Mouse (Mus musculus): ENCODE data around the gene Lce1a1. TPM values are rescaled to one million over a fixed set of nuclear protein-coding genes. Genes with fewer than 3 reads are reported as not detected.
"Not testable (repeated sequence)": the region's sequence is repeated elsewhere in the genome, so short reads cannot be mapped to it uniquely, and the experiment has no call there.

Lce1a1 gene
- polyA plus RNA-seq (2017; shearing (Covaris generic)): not detected

DNA sequence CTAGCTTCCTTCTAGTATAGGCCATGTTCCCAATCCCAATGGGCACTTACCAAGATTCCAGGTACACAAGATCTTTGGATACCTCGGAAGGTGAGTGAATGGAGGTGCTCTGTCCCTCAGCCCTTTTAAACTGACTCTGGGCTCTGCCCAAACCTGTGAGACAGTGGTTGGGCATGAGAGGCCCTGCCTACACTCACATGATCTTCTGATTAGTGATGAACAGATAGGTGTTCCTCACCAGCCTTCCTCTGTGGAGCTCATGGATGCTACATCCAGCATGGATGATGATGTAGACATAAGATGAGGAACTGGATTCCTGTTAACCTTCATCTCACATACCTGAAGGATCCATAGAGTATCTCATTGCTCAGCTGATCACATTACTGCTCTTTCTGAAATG, at the start of gene Lce1a1:
Gene Lce1a1, minus strand, starts transcription at position 101 of the 400 bp plus-strand sequence.
- no peak for ATAC-seq

DNA sequence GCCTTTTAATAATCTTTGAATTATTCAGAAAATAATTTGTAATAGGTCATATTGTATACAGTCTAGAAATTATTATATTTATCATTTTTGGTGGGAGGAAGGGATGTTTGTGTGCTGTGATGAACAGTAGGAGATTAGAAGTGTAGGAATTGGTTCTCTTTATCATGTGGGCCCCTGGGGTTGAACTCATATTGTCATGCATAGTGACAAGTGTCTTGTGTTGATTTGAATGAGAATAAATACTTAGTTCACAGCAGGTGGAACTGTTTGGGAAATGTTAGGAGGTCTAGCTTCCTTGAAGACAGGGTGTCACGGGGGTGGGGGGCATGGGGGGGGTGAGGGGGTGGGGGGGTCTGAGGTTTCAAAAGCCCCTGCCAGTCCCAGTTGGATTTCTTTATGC, 46.5 kb upstream of the Lce1a1 start:
- ATAC-seq: no peak

DNA sequence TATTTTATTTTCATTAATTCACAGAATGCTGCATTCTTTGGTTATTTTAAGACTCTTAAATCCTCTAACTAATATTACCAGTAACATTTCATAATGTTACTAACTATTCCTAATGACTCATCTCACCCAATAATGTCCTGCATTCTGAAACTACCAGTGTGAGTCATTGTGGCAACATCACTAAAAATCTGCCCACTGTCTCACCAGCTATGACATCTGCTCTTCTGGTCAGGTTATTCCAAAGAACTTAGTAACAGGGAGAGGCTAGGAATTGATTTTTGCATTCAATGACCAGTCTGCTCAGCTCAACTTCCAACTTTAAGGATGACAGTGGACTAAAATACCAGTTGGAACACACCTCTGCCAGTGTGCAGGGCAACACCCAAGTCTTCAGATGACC, 43.6 kb upstream of the Lce1a1 start:
- no peak for ATAC-seq

DNA sequence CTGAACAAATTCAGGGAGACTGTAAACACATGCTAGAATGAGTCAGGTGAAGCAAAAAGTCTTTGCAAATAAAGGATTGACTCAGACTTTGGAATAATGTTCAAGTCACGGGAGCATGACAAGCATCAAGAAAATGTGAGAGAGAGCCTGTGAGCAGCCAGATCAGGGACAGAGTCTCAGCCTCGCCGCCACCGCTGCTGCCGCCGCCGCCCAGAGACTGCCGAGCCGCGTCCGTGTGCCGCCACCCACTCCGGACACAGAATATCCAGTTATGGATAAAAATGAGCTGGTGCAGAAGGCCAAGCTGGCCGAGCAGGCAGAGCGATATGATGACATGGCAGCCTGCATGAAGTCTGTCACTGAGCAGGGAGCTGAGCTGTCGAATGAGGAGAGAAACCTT, 41.0 kb upstream of the Lce1a1 start:
- ATAC-seq: not testable (repeated sequence)

DNA sequence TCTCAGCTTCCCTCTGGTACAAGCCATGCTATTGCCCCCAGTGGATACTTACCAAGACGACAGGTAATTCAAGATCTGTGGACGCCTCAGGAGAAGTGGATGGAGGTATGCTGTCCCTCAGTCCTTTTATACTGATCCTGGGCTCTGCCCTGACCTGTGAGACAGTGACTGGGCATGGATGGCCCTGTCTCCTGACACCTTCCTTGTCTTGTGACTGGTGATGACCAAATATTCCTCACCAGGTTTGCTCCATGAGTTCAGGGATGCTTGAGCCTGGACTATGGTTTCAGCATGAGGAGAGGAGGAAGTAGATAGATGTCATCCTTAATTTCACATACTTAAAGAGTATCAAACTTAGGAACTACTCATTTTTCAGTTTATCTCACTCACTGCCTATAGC, 39.0 kb upstream of the Lce1a1 start, which contains the start of gene Lce1d:
Gene Lce1d, minus strand, starts transcription at position 101 of the 400 bp plus-strand sequence.
- no peak for ATAC-seq

DNA sequence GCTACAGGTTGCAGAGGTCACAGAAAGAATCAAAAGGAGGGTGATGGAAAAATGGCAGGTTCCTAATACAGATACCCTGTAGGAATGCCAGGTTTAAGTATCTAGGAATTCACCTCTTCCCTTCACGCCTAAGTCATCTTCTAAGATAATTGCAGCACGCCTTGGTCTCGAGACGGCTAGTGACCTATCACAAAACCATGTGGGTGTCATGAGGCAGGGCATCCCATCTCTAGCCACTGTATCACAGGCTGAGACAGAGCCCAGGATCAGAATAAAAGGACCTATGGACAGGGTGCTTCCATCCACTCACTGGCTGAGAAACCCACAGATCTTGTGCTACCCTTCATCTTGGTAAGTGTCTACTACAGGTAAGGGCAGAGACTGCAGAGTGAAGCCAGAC, 30.8 kb upstream of the Lce1a1 start, which contains the start of gene Lce1c:
Gene Lce1c, plus strand, starts transcription at position 301 of the 400 bp plus-strand sequence.
- no peak for ATAC-seq

DNA sequence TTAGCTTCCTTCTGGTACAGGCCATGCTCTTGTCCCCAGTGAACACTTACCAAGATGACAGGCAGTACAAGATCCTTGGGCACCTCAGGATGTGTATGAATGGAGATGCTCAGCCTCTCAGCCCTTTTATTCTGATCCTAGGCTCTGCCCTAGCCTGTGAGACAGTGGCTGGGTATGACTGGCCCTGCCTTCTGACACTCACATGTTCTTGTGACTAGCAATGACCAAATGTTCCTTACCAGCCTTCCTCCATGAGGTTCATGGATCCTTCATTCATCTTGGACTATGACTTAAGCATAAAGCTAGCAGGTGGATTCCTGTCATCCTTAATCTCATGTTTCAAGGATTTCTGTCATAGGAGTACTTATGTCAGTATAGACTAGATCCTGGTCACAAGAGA, 22.1 kb upstream of the Lce1a1 start, which contains the start of gene Lce1a2:
Gene Lce1a2, minus strand, starts transcription at position 101 of the 400 bp plus-strand sequence.
- no peak for ATAC-seq

DNA sequence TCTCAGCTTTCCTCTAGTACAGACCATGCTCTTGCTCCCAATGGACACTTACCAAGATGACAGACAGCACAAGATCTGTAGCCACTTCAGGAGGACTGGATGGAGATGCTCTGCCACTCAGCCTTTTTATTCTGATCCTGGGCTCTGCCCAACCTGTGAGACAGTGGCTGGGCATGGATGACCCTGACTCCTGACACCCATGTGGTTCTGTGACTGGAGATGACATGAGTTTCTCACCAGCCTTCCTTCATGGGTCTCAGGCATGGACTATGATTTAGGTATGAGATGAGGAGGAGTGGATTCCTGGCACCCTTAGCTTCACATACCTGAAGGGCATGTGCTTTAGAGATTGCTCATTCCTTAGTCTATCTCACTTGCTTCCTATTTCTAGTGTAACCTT, 8.7 kb upstream of the Lce1a1 start, which contains the start of gene Lce1b:
Gene Lce1b, minus strand, starts transcription at position 101 of the 400 bp plus-strand sequence.
- ATAC-seq: no peak

DNA sequence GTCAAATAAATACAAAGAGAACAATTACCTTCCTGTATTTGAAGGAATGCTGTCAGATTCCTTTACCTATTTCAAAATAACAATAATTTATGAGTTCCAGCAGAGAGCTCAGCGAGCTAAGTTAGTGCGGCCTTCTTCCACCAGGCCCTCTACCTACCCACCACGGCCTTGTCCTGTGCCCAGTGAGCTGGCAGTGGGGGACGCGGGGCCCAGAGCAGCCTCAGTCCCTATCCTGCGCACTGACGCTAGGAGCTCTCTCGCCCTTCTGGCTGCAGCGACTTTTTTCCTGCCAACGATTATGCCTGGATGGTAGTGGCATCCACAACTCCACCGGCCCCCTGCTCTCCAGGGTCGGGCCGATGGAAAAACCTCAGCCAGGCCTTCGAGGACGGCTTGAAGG, 8.3 kb downstream of the Lce1a1 start:
- ATAC-seq: no peak

DNA sequence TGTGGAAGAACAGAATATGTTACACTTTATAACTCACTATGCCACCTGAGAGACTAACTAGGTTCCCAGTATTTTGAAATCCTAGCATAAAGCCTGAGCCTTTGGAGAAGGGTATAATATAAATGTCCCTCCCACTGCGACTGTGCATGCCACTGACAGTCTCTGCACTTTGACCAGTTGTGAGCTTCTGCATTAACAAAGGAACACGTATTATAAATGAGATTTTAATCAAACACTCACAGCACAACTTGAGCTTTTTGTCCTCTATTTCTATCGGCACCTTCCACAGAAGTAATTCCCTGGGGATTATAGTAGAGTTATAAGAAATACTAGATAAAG, 9.5 kb downstream of the Lce1a1 start:
- no peak for ATAC-seq

DNA sequence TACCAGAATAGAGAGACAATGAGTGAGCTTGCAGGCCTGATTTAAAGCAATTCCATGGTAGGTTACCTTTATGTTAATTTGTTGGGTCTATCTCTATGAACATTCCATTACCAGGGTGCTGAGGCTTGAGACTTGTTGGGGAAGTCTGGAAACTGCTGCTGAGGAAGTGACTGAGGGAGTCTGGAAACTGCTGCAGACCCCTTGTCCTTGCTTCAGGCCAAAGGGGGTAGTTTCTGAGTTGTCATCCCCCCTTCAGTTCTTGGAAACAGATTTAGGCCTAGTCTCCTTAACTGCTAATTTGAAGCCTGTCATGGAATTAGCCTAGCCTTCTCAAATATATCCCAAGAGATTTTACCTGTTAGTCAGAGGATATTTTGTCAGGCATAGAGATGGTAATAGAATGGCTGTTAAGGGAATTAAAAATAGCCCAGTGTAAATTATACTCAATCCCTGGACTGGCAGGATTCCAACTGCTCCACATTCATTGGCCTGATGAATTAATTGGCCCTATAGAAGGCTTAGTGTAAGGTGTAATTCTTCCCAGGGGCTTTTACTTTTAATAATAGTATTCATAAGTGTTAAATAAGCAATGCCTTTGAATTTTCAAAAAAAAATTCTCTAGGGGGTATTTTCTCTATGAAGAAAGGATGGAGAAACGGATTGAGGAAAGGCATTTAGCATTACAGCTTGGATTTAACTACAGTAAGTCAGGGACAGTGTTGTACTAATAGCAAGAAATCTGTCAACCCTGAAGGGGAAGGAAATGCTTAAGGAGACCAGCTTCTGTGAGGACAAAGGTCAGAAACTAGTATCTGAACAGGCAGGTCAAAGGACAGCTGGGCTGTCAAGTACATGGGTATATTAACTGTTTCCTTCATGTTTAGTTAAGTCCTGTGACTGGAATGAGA, 10.1 kb downstream of the Lce1a1 start:
- no peak for ATAC-seq

DNA sequence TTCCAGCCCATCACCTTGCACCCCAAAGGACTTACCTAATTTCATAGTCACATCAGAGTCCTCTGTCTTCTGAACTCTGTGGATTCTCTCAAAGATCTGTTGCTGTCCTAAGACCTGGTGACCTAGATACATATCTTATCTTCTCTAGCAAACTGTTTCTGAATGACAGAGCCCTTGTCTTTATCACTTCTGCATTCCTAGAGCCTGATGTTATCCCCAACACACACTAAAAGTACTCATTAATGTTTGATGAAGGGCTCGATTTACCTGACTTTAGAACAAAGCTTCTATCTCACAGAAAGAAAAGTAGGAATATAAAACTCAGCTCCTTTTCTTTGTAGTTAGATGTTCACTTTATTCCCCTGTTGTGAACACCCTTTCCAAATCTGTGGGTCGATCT, 26.5 kb downstream of the Lce1a1 start, which contains the start of gene Lce6a:
Gene Lce6a, minus strand, starts transcription at position 101 of the 400 bp plus-strand sequence.
- no peak for ATAC-seq

DNA sequence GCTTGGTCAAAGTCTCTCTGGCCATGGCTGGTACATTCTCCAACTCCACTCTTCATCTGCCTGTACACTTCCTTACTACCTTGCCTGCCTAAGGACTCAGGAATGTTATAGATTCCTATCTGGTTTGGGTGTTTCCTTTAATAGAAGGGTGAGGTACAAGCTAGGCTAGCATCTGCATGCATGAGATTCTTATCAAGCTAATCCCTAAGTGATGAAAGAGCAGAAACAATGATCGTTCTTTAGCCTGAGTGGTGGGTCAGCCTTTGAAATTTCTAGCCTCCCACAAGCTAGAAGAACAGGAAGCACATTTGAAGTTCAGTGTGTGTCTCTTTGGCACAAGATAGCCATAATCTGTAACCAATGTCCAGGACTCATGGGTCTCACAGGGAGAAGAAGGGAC, 38.3 kb downstream of the Lce1a1 start:
- ATAC-seq: no peak

DNA sequence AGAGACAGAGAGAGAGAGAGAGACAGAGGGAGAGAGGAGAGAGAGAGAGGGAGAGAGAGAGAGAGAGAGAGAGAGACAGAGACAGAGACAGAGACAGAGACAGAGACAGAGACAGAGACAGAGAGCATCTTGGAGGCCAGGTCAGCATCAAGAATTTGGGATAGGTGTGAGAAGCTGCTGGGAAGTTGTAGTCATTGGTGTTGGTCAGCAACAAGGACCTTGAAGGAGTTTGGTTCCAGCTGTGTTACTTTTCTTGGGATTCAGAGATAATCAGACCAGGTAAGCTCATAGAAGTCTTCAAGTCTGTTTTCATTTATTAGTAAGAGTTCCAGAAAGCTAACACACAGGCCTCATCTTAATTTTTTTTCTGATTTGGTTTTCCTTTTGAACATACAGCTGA, 40.7 kb downstream of the Lce1a1 start, which contains the start of gene 2210017I01Rik:
Gene 2210017I01Rik, minus strand, starts transcription at position 101 of the 400 bp plus-strand sequence.
- ATAC-seq: no peak

DNA sequence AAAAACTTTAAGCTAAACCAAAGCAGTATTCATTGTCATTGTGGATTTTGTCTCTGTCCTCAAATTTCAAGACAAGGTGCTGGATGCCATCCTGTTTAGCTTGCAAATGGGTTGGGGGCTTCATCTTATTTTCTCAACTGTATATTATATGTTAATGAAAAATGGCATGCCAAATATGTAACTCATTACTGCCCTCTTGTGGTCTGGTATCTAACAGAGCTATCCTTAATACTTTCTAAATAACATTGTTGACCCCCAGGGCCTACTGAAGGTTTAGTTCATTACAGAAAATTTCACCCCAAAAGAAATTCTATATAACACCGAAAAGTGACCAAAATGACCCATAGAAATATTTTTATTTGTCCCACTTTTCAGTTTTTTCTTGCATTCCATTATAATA, 45.9 kb downstream of the Lce1a1 start:
- no peak for ATAC-seq

DNA sequence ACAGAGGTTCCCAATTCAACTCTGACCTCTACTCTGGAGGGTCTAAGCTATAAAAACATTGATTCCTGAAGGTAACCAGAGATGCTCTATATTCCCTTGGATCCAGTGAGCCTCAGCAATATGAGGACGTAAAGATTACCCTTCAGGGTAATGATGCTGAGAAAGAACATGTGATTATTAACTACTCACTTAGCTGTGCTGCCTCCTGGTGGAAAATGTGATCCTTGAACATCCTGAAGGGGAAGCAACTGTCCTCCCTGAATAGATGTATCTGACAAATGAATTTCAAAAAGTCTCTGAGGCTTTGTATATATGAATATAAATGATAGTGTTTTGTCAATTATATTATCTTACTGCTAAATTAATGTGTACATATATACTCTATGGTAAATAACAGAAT, 47.7 kb downstream of the Lce1a1 start:
- ATAC-seq: no peak

DNA sequence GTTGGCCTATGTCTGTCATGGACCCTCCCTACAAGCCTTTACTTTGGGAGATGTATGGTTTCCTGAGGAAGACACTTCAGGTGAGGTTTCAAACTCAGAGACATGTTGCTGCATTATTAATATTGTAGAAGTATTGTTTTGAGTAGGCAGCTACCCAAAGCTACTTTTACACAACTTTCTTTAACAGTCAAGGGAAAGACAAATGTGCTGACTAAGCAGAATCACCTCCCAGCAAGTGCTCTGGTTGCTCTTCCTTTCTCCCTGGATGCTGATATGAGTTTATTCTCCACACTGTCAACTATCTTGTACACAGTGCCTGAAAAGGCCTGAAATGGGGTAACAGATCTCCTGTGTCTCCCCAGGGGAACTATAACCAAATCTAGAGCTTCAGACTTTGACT, 48.1 kb downstream of the Lce1a1 start:
- no peak for ATAC-seq

DNA sequence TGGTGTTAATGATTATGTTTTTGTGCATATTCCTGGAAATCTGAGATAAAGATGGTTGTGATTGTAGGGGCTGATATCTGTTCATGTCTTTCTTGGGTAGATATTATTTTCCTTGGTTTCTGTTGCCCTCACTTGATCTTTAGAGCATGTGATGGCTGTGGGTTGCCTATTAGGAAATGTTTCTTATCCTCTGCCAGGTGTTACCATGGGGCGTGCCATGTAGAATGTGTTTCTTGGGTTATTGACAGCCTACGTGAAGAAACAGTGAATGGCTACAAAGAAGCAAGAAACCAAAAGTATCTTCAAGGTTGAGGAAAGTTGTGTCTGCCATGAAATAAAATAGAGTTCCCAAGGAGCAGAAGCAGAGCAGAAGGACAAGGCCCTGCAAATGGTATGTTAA, 49.7 kb downstream of the Lce1a1 start:
- no peak for ATAC-seq

Other genes starting within 250 kb of the Lce1a1 start
- not detected for gene Sprr2i, start 240.3 kb downstream of the Lce1a1 start, polyA plus RNA-seq (2017; shearing (Covaris generic))
- not detected for gene Sprr2j-ps, start 230.2 kb downstream of the Lce1a1 start, polyA plus RNA-seq (2017; shearing (Covaris generic))
- 10 to 100 TPM in 1 of 3 experiments, 1 to 10 TPM in 2; 4.2 to 11.0 (median 7.7) TPM for gene Gm9774, start 218.9 kb downstream of the Lce1a1 start, polyA plus RNA-seq (2017; shearing (Covaris generic))
- not detected for gene Sprr2k, start 215.7 kb downstream of the Lce1a1 start, polyA plus RNA-seq (2017; shearing (Covaris generic))
- not detected for gene Sprr1b, start 209.5 kb downstream of the Lce1a1 start, polyA plus RNA-seq (2017; shearing (Covaris generic))
- gene Sprr3, start 189.6 kb downstream of the Lce1a1 start, polyA plus RNA-seq (2017; shearing (Covaris generic)): not detected
- not detected for gene Sprr1a, start 162.4 kb downstream of the Lce1a1 start, polyA plus RNA-seq (2017; shearing (Covaris generic))
- gene Sprr4, start 147.8 kb downstream of the Lce1a1 start, polyA plus RNA-seq (2017; shearing (Covaris generic)): not detected
- not detected for gene 2310046K23Rik, start 113.8 kb downstream of the Lce1a1 start, polyA plus RNA-seq (2017; shearing (Covaris generic))
- not detected for gene Ivl, start 74.6 kb downstream of the Lce1a1 start, polyA plus RNA-seq (2017; shearing (Covaris generic))
- gene Smcp, start 59.3 kb downstream of the Lce1a1 start, polyA plus RNA-seq (2017; shearing (Covaris generic)): not detected
- not detected for gene 2210017I01Rik, start 40.8 kb downstream of the Lce1a1 start, polyA plus RNA-seq (2017; shearing (Covaris generic))
- not detected for gene Lce6a, start 26.6 kb downstream of the Lce1a1 start, polyA plus RNA-seq (2017; shearing (Covaris generic))
- gene Lce1b, start 8.6 kb upstream of the Lce1a1 start, polyA plus RNA-seq (2017; shearing (Covaris generic)): not detected
- not detected for gene Lce1a2, start 22.0 kb upstream of the Lce1a1 start, polyA plus RNA-seq (2017; shearing (Covaris generic))
- not detected for gene Lce1c, start 30.9 kb upstream of the Lce1a1 start, polyA plus RNA-seq (2017; shearing (Covaris generic))
- gene Lce1d, start 38.9 kb upstream of the Lce1a1 start, polyA plus RNA-seq (2017; shearing (Covaris generic)): not detected
- not detected for gene Lce1e, start 60.8 kb upstream of the Lce1a1 start, polyA plus RNA-seq (2017; shearing (Covaris generic))
- gene Lce1f, start 72.0 kb upstream of the Lce1a1 start, polyA plus RNA-seq (2017; shearing (Covaris generic)): not detected
- gene Gm38119, start 90.8 kb upstream of the Lce1a1 start, polyA plus RNA-seq (2017; shearing (Covaris generic)): not detected
- gene Lce1g, start 104.0 kb upstream of the Lce1a1 start, polyA plus RNA-seq (2017; shearing (Covaris generic)): not detected
- not detected for gene Lce1h, start 116.8 kb upstream of the Lce1a1 start, polyA plus RNA-seq (2017; shearing (Covaris generic))
- gene Lce1i, start 130.6 kb upstream of the Lce1a1 start, polyA plus RNA-seq (2017; shearing (Covaris generic)): not detected
- not detected for gene Lce1j, start 142.2 kb upstream of the Lce1a1 start, polyA plus RNA-seq (2017; shearing (Covaris generic))
- not detected for gene Lce1k, start 159.6 kb upstream of the Lce1a1 start, polyA plus RNA-seq (2017; shearing (Covaris generic))
- not detected for gene Kprp, start 178.9 kb upstream of the Lce1a1 start, polyA plus RNA-seq (2017; shearing (Covaris generic))
- not detected for gene Lce1l, start 203.0 kb upstream of the Lce1a1 start, polyA plus RNA-seq (2017; shearing (Covaris generic))
- gene 2310050C09Rik, start 221.9 kb upstream of the Lce1a1 start, polyA plus RNA-seq (2017; shearing (Covaris generic)): not detected

Data from inflammation-experienced regulatory T-cells, adult 6 months (primary cell).